Mouse (Mus musculus) cerebellum, adult 2 months (tissue): Measurements from ENCODE around the gene Cdk6.

Source experiments
- CTCF ChIP-seq: fragments of 200-500 bp; IDR thresholded peaks from 2 replicates; pipeline ENCODE4 v1.5.1; 2011; ENCODE audit warnings: low read depth, mild to moderate bottlenecking, control low read depth, low read length, moderate library complexity, borderline replicate concordance; ENCODE audit not compliant: insufficient read depth
- POLR2A ChIP-seq: fragments of 200-500 bp; IDR thresholded peaks from 2 replicates; pipeline ENCODE4 v1.6.1; 2011; ENCODE audit warnings: low read length, control low read depth, borderline replicate concordance; ENCODE audit not compliant: insufficient read depth

DNA sequence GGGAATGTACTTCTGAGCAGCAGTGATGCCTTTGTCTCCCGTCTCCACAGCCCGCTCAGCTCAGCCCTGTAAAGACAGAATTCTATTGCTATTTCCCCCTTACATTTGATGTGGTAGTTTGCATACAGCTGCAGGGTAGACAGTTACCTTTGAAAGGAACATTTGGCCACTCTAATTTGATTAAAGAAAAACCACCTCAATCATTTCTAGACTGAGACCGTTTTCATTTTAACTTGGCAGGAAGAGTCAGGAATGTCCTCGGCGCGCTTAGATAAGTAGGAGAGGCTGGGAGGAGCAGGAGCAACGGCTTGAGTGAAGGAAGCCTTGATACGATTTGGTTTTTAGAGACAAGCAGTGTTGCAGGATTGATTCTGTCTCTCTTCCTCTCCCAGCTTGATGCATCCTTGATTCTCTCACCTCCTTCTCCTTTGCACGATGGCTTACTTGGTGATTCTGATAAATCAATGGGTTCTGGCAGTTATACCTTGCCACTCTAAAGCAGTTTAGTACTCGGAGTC is 15.0 kb downstream of the Cdk6 start:
- TF ChIP-seq CTCF (no peak), POLR2A (no peak)
